Mouse (Mus musculus) embryonic facial prominence, embryonic 10.5 days (tissue): Measurements from ENCODE around the gene Maml2. TPM values are rescaled to one million over a fixed set of nuclear protein-coding genes. Genes with fewer than 3 reads are reported as not detected.

Source experiments
- DNase-seq: peaks from one replicate; pipeline ENCODE4 v3.0.0-alpha.2; 2017; ENCODE audit warnings: low spot score
- H3K27ac ChIP-seq: fragments of 300-500 bp; sonication (generic); replicated peaks from 2 replicates; pipeline ENCODE4 v1.5.1; 2016; ENCODE audit warnings: mild to moderate bottlenecking
- H3K27me3 ChIP-seq: fragments of 300-500 bp; sonication (generic); replicated peaks from 2 replicates; pipeline ENCODE4 v1.6.1; 2016; ENCODE audit warnings: low read depth, mild to moderate bottlenecking; ENCODE audit not compliant: poor library complexity, severe bottlenecking
- H3K36me3 ChIP-seq: fragments of 300-500 bp; sonication (generic); replicated peaks from 2 replicates; pipeline ENCODE4 v1.6.1; 2016; ENCODE audit warnings: mild to moderate bottlenecking, moderate library complexity
- H3K4me1 ChIP-seq: fragments of 300-500 bp; sonication (generic); 2 replicates; pipeline ENCODE4 v1.6.1; 2016
- H3K4me3 ChIP-seq: fragments of 300-500 bp; sonication (generic); 2 replicates; pipeline ENCODE4 v1.5.1; 2016; ENCODE audit warnings: mild to moderate bottlenecking, moderate library complexity
- H3K9me3 ChIP-seq: fragments of 300-500 bp; sonication (generic); 2 replicates; pipeline ENCODE4 v1.6.1; 2016; ENCODE audit warnings: mild to moderate bottlenecking
- WGBS: fragments of 180-500 bp; shearing (Covaris S2); methylation state at CpG from one replicate; pipeline ENCODE4 v1.1.7; 2016; 5-methylcytosine and 5-hydroxymethylcytosine counted together
- polyA plus RNA-seq: library from polyadenylated mRNA; unstranded; fragments of >200 nt; fragmentation: Nextera tagmentation; extraction: Ambion mirVana; gene quantifications from 2 replicates; pipeline ENCODE4 v1.2.1, GENCODE M21; 2016

Maml2 gene
- polyA plus RNA-seq, 1 experiment from 2014 or later: 8.0 TPM

GRCm38 (mm10) chr9:13314577-13315004 is 16.8 kb downstream of the Maml2 start:
- no peak overlapping the region for H3K27ac ChIP-seq
- H3K27me3 ChIP-seq: no peaks in the 10 kb centered on the region
- WGBS: 79% methylated on average over 5 of the region's 5 CpGs
- peaks cover 31% of the 10 kb centered on the region for H3K4me1 ChIP-seq
- H3K9me3 ChIP-seq: no peaks in the 10 kb centered on the region
- H3K36me3 ChIP-seq: no peaks in the 10 kb centered on the region
- no peak for DNase-seq
- no peak overlapping the region for H3K4me3 ChIP-seq

- 72% methylated on average over 5 of the region's 5 CpGs for WGBS
- DNase-seq: no peak
- H3K27me3 ChIP-seq: no peaks in the 10 kb centered on the region
Measured at GRCm38 (mm10) chr9:13315393-13315792, 17.6 kb downstream of the Maml2 start.

GRCm38 (mm10) chr9:13319566-13319965 is 21.8 kb downstream of the Maml2 start:
- Histone ChIP-seq H3K36me3 (no peaks in the 10 kb centered on the region), H3K9me3 (no peaks in the 10 kb centered on the region), H3K4me3 (no peak overlapping the region), H3K27me3 (no peaks in the 10 kb centered on the region), H3K4me1 (peaks cover 33% of the 10 kb centered on the region), H3K27ac (no peak overlapping the region)
- no peak for DNase-seq
- 84% methylated on average over 2 of the region's 2 CpGs for WGBS

More at GRCm38 (mm10) chr9:13315393-13315792, 17.6 kb downstream of the Maml2 start:
- Histone ChIP-seq H3K4me3 (no peak overlapping the region), H3K9me3 (no peaks in the 10 kb centered on the region), H3K27ac (no peak overlapping the region), H3K4me1 (peaks cover 26% of the 10 kb centered on the region), H3K36me3 (no peaks in the 10 kb centered on the region)

- H3K9me3 ChIP-seq: no peaks in the 10 kb centered on the region
- no peaks in the 10 kb centered on the region for H3K36me3 ChIP-seq
- WGBS: 83% methylated on average over 5 of the region's 5 CpGs
- H3K4me3 ChIP-seq: no peak overlapping the region
- peaks cover 21% of the 10 kb centered on the region for H3K4me1 ChIP-seq
- no peak for DNase-seq
- H3K27ac ChIP-seq: no peak overlapping the region
- H3K27me3 ChIP-seq: no peaks in the 10 kb centered on the region
Measured at GRCm38 (mm10) chr9:13320800-13321364, 23.1 kb downstream of the Maml2 start.

- WGBS: 76% methylated on average over 2 of the region's 2 CpGs
- no peaks in the 10 kb centered on the region for H3K36me3 ChIP-seq
- H3K4me3 ChIP-seq: no peak overlapping the region
- H3K27me3 ChIP-seq: no peaks in the 10 kb centered on the region
- peaks cover 16% of the 10 kb centered on the region for H3K4me1 ChIP-seq
- H3K27ac ChIP-seq: peak overlapping the region; percentile 54
- DNase-seq: no peak
- no peaks in the 10 kb centered on the region for H3K9me3 ChIP-seq
Measured at GRCm38 (mm10) chr9:13323074-13323473, 25.3 kb downstream of the Maml2 start.

- H3K4me3 ChIP-seq: no peak overlapping the region
- no peaks in the 10 kb centered on the region for H3K9me3 ChIP-seq
- WGBS: 15% methylated on average over 1 of the region's 1 CpGs
- no peaks in the 10 kb centered on the region for H3K27me3 ChIP-seq
- peaks cover 16% of the 10 kb centered on the region for H3K4me1 ChIP-seq
- DNase-seq: no peak
- H3K36me3 ChIP-seq: no peaks in the 10 kb centered on the region
- H3K27ac ChIP-seq: peak overlapping the region; percentile 54
Measured at GRCm38 (mm10) chr9:13323612-13324011, 25.9 kb downstream of the Maml2 start.

GRCm38 (mm10) chr9:13414230-13414766 is 116.5 kb downstream of the Maml2 start:
- Histone ChIP-seq H3K4me3 (no peak overlapping the region), H3K36me3 (peaks cover 8% of the 10 kb centered on the region), H3K4me1 (no peaks in the 10 kb centered on the region), H3K27ac (no peak overlapping the region), H3K27me3 (no peaks in the 10 kb centered on the region), H3K9me3 (0 out of 2 replicates have a peak, but pooled peaks cover 4% of the 10 kb centered on the region)
- no peak for DNase-seq

- H3K27ac ChIP-seq: peak overlapping the region; percentile 72
- peak; percentile 54 for DNase-seq
- H3K9me3 ChIP-seq: no peaks in the 10 kb centered on the region
- H3K4me3 ChIP-seq: peak overlapping the region; percentile 16; the same call in 1 of the 2 replicates
- H3K36me3 ChIP-seq: no peaks in the 10 kb centered on the region
- WGBS: 26% methylated on average over 7 of the region's 7 CpGs
- peaks cover 40% of the 10 kb centered on the region for H3K4me1 ChIP-seq
- no peaks in the 10 kb centered on the region for H3K27me3 ChIP-seq
Measured at GRCm38 (mm10) chr9:13425031-13425940, 127.5 kb downstream of the Maml2 start.

GRCm38 (mm10) chr9:13429477-13430125 is 131.8 kb downstream of the Maml2 start:
- no peaks in the 10 kb centered on the region for H3K9me3 ChIP-seq
- H3K4me3 ChIP-seq: no peak overlapping the region
- H3K4me1 ChIP-seq: peaks cover 38% of the 10 kb centered on the region
- H3K36me3 ChIP-seq: no peaks in the 10 kb centered on the region
- 43% methylated on average over 2 of the region's 2 CpGs for WGBS
- no peaks in the 10 kb centered on the region for H3K27me3 ChIP-seq
- no peak for DNase-seq
- H3K27ac ChIP-seq: no peak overlapping the region

GRCm38 (mm10) chr9:13430302-13430701 is 132.5 kb downstream of the Maml2 start:
- H3K9me3 ChIP-seq: no peaks in the 10 kb centered on the region
- no peaks in the 10 kb centered on the region for H3K36me3 ChIP-seq
- DNase-seq: no peak
- peaks cover 31% of the 10 kb centered on the region for H3K4me1 ChIP-seq
- no peaks in the 10 kb centered on the region for H3K27me3 ChIP-seq
- H3K27ac ChIP-seq: no peak overlapping the region
- 80% methylated on average over 6 of the region's 6 CpGs for WGBS
- H3K4me3 ChIP-seq: no peak overlapping the region

GRCm38 (mm10) chr9:13430744-13431143 is 133.0 kb downstream of the Maml2 start:
- Histone ChIP-seq H3K4me1 (peaks cover 26% of the 10 kb centered on the region), H3K4me3 (no peak overlapping the region), H3K27me3 (no peaks in the 10 kb centered on the region), H3K36me3 (no peaks in the 10 kb centered on the region), H3K27ac (no peak overlapping the region), H3K9me3 (no peaks in the 10 kb centered on the region)
- no peak for DNase-seq

- no peak for DNase-seq
- H3K4me1 ChIP-seq: peaks cover 17% of the 10 kb centered on the region
- H3K4me3 ChIP-seq: no peak overlapping the region
- H3K36me3 ChIP-seq: no peaks in the 10 kb centered on the region
- no peaks in the 10 kb centered on the region for H3K27me3 ChIP-seq
- 96% methylated on average over 3 of the region's 3 CpGs for WGBS
- no peaks in the 10 kb centered on the region for H3K9me3 ChIP-seq
- no peak overlapping the region for H3K27ac ChIP-seq
Measured at GRCm38 (mm10) chr9:13431646-13432045, 133.9 kb downstream of the Maml2 start.
